Mouse (Mus musculus) left cerebral cortex, postnatal 25 days (tissue): Measurements from ENCODE around the gene Mrgprh. TPM values are rescaled to one million over a fixed set of nuclear protein-coding genes. Genes with fewer than 3 reads are reported as not detected.

Experiments used
- DNase-seq, 2 experiments: peaks; one replicate each; pipeline ENCODE4 v3.0.0; 2022; ENCODE audit warnings: low spot score in 2 of 2, mixed read lengths in 1 of 2
- intact Hi-C: fragments of 180-260 bp; cut with DNase I; formaldehyde crosslinking; loops from one replicate; pipeline ENCODE4 v1.15.1; 2025
- microRNA-seq, 2 experiments: library from miRNA; unstranded; fragments of <30 nt; microRNA quantifications; one replicate each; pipeline ENCODE4 v1.2.0; 2022
- total RNA-seq, 2 experiments: library from RNA; stranded (reverse); gene quantifications; 2 replicates each; pipeline ENCODE4 v1.2.3; 2021

The Mrgprh gene
- total RNA-seq, 2 experiments from 2014 or later: 0.37 TPM; not detected in 1

DNA sequence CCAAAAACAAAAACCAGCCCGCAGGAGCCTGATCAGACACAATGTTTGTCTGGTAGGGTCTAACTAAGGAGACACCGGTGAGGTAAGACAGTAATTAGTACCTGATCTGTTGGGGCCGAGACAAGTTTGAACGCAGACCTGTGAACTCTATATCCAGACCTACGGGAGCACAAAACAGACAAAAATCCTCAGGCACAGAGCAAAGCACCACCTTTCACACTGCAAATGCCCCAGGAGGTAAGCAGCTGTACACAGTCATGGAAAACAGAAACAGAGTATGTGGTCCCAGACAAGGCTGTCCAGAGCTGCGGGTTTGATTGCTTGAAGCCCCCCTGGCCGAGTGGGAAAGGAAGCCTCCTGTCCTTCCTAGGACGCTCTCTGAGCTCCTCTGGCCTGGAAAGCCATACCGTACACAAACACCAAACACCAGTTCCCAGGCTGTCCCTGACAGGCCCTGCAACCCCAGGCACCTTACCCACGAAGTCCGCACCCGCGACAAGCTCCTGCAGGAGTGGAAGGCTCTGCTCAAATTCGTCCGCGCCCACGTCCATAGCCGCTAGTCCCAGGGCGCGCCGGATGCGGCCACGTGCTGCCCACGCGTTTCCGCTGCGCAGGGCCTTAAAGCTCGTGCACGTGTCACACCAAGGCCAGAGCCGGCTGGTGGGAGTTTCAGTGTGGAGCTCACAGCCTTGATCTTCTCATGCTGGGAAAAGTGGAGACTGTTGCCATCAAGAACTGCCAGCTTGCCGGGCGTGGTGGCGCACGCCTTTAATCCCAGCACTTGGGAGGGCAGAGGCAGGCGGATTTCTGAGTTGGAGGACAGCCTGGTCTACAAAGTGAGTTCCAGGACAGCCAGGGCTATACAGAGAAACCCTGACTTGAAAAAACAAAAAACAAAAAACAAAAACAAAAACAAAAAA is 33.8 kb downstream of the Mrgprh start, which contains the start of gene Pnldc1:
Gene Pnldc1 (minus strand): TSS at position 870 of the 920 bp plus-strand sequence.
- intact Hi-C loops: no loop called here
- no peak for DNase-seq

DNA sequence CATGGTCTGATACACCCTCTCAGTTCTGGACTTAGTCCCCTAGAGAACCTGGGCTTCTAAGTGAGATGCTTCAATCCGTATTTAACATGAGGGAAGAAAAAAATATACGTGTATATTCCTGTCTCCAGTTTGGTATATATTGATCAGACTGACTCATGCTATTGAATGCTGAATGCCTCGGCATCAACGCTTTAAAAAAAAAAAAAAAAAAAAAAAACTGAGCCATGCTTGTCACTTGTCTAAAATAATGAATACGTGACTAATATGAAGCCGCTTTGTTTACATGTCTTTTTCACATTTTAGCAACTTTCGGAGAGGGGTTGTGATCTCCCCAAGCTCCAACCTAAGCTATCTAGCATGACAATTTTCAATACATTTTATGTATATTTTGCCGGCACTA is 34.6 kb downstream of the Mrgprh start:
- intact Hi-C loops: no loop called here
- no peak for DNase-seq

DNA sequence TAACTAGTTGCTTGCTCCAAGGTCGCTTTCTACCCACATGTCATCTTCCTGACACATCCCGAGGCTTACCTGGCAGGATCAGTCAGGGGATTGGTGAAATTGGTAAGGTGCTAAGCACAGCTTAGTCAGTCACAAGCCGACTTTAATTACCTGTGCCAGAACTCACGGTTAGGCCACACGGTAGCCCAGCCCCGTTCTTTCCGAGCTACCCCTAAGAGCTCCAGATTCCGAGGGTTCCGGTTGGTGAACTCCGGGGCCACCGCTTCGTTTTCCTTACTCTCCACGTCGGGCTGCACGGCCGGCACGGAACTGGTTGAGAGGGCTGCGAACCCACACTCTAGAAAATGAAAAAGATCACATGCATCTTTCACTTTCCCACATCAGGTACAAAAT is 39.6 kb downstream of the Mrgprh start, which contains the start of gene Tcp1:
Gene Tcp1 (plus strand): TSS at position 214 of the 393 bp plus-strand sequence.
- DNase-seq: no peak
- intact Hi-C loops: loop anchor here (5.0 kb wide), 2 partner anchors 47 to 77 kb away; partner anchors contain the start of genes Acat2 and Wtap

DNA sequence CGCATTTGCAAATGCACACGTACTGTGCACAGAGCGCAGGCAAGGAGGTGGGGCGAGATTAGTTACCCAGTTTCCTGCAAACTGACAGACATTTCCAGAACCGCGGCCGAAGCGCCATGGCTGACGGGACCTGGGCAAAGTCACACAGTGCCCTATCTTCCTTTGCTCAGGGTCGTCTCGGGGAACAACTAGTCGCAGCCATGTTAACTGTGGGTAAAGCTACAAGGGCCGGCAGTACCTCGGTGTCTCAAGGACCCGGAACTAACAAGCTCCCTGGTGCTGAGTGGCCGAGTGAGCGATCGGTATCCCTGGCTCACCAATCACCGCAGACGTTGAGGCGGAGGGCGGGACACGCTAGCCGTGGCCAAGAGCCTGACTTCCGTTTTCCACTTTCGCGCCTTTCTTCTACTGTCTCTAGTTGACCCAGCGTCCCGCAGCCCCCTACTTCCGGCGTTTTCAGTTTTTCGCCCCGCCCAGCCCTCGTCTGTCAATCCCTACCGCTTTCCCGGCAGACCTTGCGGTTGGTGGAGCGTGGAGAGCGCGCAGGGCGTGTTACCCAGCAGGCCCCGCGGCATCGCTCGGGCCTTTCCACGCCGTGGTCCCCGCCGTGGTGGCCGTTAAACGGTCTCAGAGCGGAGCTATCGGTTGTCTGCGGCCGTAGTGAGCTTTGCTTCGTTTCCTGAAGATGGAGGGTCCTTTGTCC is 40.2 kb downstream of the Mrgprh start, which contains the start of gene Mrpl18:
Gene Mrpl18 (minus strand): TSS at position 465 of the 703 bp plus-strand sequence.
- DNase-seq: peak; percentile 99 to 100
- intact Hi-C loops: loop anchor here (5.0 kb wide), 2 partner anchors 46 to 76 kb away; partner anchors contain the start of genes Acat2 and Wtap

DNA sequence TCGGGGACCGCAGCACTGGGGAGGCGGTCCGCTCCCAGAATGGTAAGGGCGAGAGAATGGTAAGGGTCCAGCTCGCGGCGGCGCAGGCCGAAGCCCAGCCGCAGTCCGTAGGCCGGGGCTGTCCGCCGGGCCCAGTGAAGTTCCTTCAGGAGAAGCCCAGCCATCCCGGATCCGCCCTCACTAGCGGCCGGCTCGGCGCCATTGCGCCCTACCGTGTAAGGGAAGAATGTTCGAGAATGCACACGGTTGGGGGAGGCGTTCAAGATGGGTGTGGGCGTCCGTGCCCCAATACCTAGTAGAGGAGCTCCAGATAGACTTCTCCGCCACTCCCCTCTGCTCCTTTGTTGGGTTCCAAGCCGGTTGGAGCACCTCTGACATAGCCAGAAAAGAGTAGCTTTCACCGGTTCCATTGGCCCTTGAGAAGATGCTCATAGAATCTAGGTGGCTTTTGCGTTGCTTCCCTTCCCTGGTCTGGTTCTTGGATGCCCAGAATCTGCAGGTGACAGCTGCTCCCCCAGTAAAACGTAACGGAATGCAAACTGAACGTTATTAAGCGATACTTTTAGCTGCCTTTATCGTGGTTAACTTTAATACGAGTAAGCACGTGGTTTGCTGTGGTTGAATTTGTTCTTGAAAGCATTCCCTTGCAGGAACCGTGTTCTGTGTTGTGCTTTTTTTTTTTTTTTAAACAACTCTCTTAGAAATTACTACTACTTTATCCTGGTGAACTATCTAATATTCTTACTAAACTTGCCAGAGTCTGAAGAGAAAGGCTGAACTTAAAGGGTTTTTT is 41.0 kb downstream of the Mrgprh start:
- intact Hi-C loops: loop anchor here (5.0 kb wide), 2 partner anchors 46 to 76 kb away; partner anchors contain the start of genes Acat2 and Wtap

DNA sequence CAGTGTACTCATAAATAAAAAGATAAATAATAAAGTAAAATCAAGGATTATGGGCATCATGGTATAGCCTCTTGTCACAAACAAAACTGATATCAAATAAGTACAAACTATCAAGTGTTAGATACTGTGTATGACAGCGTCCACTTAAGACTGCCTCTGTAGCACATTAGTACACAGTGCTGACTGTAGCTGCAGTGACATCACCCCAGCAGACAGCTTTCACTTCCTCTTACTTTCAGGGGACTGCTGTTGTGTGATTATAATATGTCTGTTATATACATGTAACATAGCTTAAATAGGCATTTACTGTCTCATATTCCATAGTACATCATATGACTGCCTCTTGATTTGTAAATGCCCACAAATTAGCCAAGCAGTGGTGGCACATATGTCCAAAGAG is 45.2 kb downstream of the Mrgprh start:
- no peak for DNase-seq
- intact Hi-C loops: no loop called here

More for the DNA sequence above, 41.0 kb downstream of the Mrgprh start:
- DNase-seq: peak; percentile 54 to 56

DNA sequence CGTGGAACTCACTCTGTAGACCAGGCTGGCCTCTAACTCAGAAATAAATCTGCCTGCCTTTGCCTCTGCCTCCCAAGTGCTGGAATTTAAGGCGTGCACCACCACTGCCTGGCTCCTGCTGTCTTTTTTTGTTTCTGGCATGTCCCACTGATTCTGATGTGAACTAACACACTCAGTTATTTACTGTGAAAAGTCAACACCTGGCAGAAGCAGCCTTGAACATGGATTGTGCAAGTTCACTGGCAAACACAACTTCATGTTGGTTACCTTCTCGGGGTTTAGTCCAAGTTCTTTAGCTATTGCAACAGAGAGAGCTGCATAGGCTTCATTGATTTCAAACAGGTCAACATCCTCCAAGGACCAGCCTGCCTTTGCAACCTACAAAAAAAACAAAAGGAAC is 49.2 kb downstream of the Mrgprh start:
- no peak for DNase-seq
- intact Hi-C loops: no loop called here

DNA sequence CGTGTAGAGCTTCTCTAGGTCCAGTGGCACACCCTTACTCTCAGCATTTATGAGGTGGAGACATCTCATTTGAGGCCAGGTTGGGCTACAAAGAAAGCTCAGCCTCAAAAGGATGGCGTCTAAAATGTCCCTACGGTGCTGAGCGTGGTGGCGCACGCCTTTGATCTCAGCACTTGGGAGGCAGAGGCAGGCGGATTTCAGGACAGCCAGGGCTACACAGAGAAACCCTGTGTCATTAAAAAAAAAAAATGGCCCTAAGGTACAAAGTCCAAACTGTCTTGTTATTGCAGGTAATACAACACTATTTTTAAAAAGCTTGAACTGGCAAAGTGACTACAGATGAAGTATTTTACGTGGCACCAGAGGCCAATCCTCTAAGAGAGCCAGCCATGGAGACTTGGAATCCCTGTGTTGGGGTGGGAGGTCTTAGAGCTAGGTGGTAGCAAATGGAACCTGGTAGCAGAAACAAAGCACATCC is 49.9 kb downstream of the Mrgprh start:
- no peak for DNase-seq
- intact Hi-C loops: no loop called here

Small RNA genes lying within 50 kb of the gene (microRNA-seq; reads per million reads assigned to microRNA genes)
- 0 reads per million in 2 experiments for gene Gm24085

Other genes with a start within 250 kb of the Mrgprh start
- gene Slc22a1, start 200.2 kb upstream of the Mrgprh start, total RNA-seq: 1 to 10 TPM in 1 of 2 experiments, under 1 TPM in 1; 0.87 to 1.9 TPM
- 10 to 100 TPM; 28.5 to 29.2 TPM for gene Igf2r, start 106.4 kb upstream of the Mrgprh start, total RNA-seq
- gene Mas1, start 7.9 kb upstream of the Mrgprh start, total RNA-seq: 10 to 100 TPM; 37.2 to 39.0 TPM
- 1 to 10 TPM; 2.3 to 2.7 TPM for gene Pnldc1, start 34.2 kb downstream of the Mrgprh start, total RNA-seq
- gene Tcp1, start 39.7 kb downstream of the Mrgprh start, total RNA-seq: 100 to 1,000 TPM; 210 to 217 TPM
- 10 to 100 TPM; 59.7 to 65.2 TPM for gene Mrpl18, start 40.3 kb downstream of the Mrgprh start, total RNA-seq
- gene Acat3, start 64.6 kb downstream of the Mrgprh start, total RNA-seq: 1 to 10 TPM; 2.6 to 3.9 TPM
- gene Acat2, start 84.7 kb downstream of the Mrgprh start, total RNA-seq: 10 to 100 TPM; 59.1 to 60.8 TPM
- 10 to 100 TPM; 50.9 to 53.6 TPM for gene Wtap, start 118.1 kb downstream of the Mrgprh start, total RNA-seq
- gene Sod2, start 130.8 kb downstream of the Mrgprh start, total RNA-seq: 100 to 1,000 TPM; 267 to 275 TPM
- not detected for gene Gpr31b, start 176.3 kb downstream of the Mrgprh start, total RNA-seq
- under 1 TPM; 0.23 to 0.30 TPM for gene Tcp10b, start 185.1 kb downstream of the Mrgprh start, total RNA-seq